17 mouse cellular contexts compared by ENCODE assay signal in the genomic region with DNA sequence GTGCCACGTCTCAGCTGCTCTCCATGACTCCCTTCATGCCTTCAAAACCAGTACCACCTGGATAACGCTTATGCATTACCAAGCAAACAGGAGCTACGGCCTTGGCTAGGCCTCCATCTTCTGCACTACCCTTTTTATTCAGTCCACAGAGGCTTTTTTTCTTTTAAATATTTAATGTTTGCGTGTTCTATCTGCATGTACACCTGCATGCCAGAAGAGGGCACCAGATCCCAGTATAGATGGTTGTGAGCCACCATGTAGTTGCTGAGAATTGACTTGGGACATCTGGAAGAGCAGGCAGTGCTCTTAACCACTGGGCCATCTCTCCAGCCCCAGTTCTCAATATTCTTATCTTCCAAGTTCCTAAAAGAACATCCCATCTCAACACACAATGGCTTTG. TPM values are rescaled to one million over a fixed set of nuclear protein-coding genes. Genes with fewer than 3 reads are reported as not detected.
DNase-seq lines count a peak whose midpoint lies in the region; ATAC-seq and TF ChIP-seq lines count a peak whose summit lies in the region.
"Had no signal": no experiment of that assay in that cellular context is flagged by ENCODE, and none has a peak within 500 bp of the region (broad histone marks: within the 10 kb centered on the region; RNA-seq: fewer than 3 reads in every experiment).

No protein-coding gene starts in this region.

- H3K4me2 ChIP-seq in forebrain, postnatal 0 days (ENCODE audit: low read depth) = no peak overlapping the region
- no peak overlapping the region for H3K4me2 ChIP-seq in forebrain, embryonic 16.5 days (ENCODE audit: low read length)
- H3K4me2 ChIP-seq in hindbrain, embryonic 14.5 days (replicated peaks) = no peak overlapping the region
- H3K4me2 ChIP-seq: embryonic facial prominence, embryonic 15.5 days; midbrain, embryonic 15.5 days; neural tube, embryonic 13.5 days had no signal

- H3K27me3 ChIP-seq in forebrain, postnatal 0 days (ENCODE audit: insufficient read depth, low read length) = no peaks in the 10 kb centered on the region
- H3K27me3 ChIP-seq in forebrain, embryonic 16.5 days (replicated peaks; ENCODE audit: control insufficient read depth, insufficient read depth, low read length) = no peaks in the 10 kb centered on the region
- no peaks in the 10 kb centered on the region for H3K27me3 ChIP-seq in hindbrain, embryonic 14.5 days (ENCODE audit: control insufficient read depth, insufficient read depth, low read length)
- H3K27me3 ChIP-seq: embryonic facial prominence, embryonic 15.5 days; midbrain, embryonic 15.5 days; neural tube, embryonic 13.5 days had no signal

- H3K4me1 ChIP-seq in forebrain, postnatal 0 days (ENCODE audit: insufficient read depth) = no peaks in the 10 kb centered on the region
- no peaks in the 10 kb centered on the region for H3K4me1 ChIP-seq in forebrain, embryonic 16.5 days (replicated peaks; ENCODE audit: control insufficient read depth, insufficient read depth, low read length)
- H3K4me1 ChIP-seq in hindbrain, embryonic 14.5 days (replicated peaks; ENCODE audit: control insufficient read depth, insufficient read depth, low read length) = no peaks in the 10 kb centered on the region
- H3K4me1 ChIP-seq: embryonic facial prominence, embryonic 15.5 days; midbrain, embryonic 15.5 days; neural tube, embryonic 13.5 days had no signal

- 70% methylated on average over 4 of the region's 4 CpGs for WGBS in forebrain, postnatal 0 days
- 73% methylated on average over 4 of the region's 4 CpGs for WGBS in forebrain, embryonic 16.5 days
- WGBS in hindbrain, embryonic 14.5 days = 70% methylated on average over 4 of the region's 4 CpGs

- no peak for ATAC-seq in forebrain, postnatal 0 days
- ATAC-seq in forebrain, embryonic 16.5 days = no peak
- ATAC-seq in megakaryocyte, adult 5-6 weeks (ENCODE audit: poor library complexity, severe bottlenecking) = no peak
- no peak for ATAC-seq in hindbrain, embryonic 14.5 days (ENCODE audit: low FRiP score)
- ATAC-seq: midbrain, embryonic 15.5 days had no signal

- H3K4me3 ChIP-seq in forebrain, postnatal 0 days (ENCODE audit: low read depth, low read length) = no peak overlapping the region
- H3K4me3 ChIP-seq in forebrain, embryonic 16.5 days (replicated peaks; ENCODE audit: low read length) = no peak overlapping the region
- H3K4me3 ChIP-seq in left cerebral cortex, adult 2 months = no peak overlapping the region
- no peak overlapping the region for H3K4me3 ChIP-seq in hindbrain, embryonic 14.5 days (replicated peaks; ENCODE audit: low read length)
- H3K4me3 ChIP-seq: embryonic facial prominence, embryonic 15.5 days; midbrain, embryonic 15.5 days; neural tube, embryonic 13.5 days had no signal

- H3K9me3 ChIP-seq in forebrain, postnatal 0 days (ENCODE audit: low read length) = no peaks in the 10 kb centered on the region
- no peaks in the 10 kb centered on the region for H3K9me3 ChIP-seq in forebrain, embryonic 16.5 days (ENCODE audit: control insufficient read depth, low read length)
- H3K9me3 ChIP-seq in hindbrain, embryonic 14.5 days (ENCODE audit: control insufficient read depth, low read length) = peaks cover 8% of the 10 kb centered on the region; the same call in 1 of the 2 replicates
- H3K9me3 ChIP-seq: embryonic facial prominence, embryonic 15.5 days; midbrain, embryonic 15.5 days had no signal

- no peak overlapping the region for H3K27ac ChIP-seq in forebrain, postnatal 0 days (ENCODE audit: low read depth, low read length)
- H3K27ac ChIP-seq in forebrain, embryonic 16.5 days (ENCODE audit: low read length) = no peak overlapping the region
- H3K27ac ChIP-seq in left cerebral cortex, adult 2 months = no peak overlapping the region
- H3K27ac ChIP-seq in hindbrain, embryonic 14.5 days = no peak overlapping the region
- H3K27ac ChIP-seq: embryonic facial prominence, embryonic 15.5 days; midbrain, embryonic 15.5 days; neural tube, embryonic 13.5 days had no signal

- TF ChIP-seq CTCF in forebrain, postnatal 0 days (IDR thresholded peaks at IDR 0.05; ENCODE audit: low read depth) = peak; percentile 58
- peak; percentile 64 for TF ChIP-seq CTCF in left cerebral cortex, adult 2 months (IDR thresholded peaks at IDR 0.05)
- TF ChIP-seq CTCF in brain, embryonic 14.5 days (IDR thresholded peaks at IDR 0.05; ENCODE audit: borderline replicate concordance, extremely low read depth, insufficient read depth, insufficient read length) = peak; percentile 34; the same call in 1 of the 2 replicates

- no peak for TF ChIP-seq POLR2A in brain, embryonic 14.5 days (IDR thresholded peaks at IDR 0.05; ENCODE audit: borderline replicate concordance, extremely low read depth, insufficient read depth, insufficient read length, poor library complexity, severe bottlenecking)

- peaks cover 38% of the 10 kb centered on the region for H3K36me3 ChIP-seq in forebrain, postnatal 0 days (ENCODE audit: insufficient read depth)
- peaks cover 24% of the 10 kb centered on the region for H3K36me3 ChIP-seq in forebrain, embryonic 16.5 days (ENCODE audit: control insufficient read depth, insufficient read depth)
- peaks cover 44% of the 10 kb centered on the region for H3K36me3 ChIP-seq in hindbrain, embryonic 14.5 days (replicated peaks; ENCODE audit: control insufficient read depth, insufficient read depth)

- no peak for DNase-seq in forebrain, postnatal 0 days
- DNase-seq in left cerebral cortex, adult 2 months (ENCODE audit: extremely low spot score in 1 of 2, low spot score in 2 of 2) = no peak
- no peak for DNase-seq in left cerebral cortex, adult 18-20 months (ENCODE audit: low spot score in 2 of 2)
- peak; percentile 18 for DNase-seq in 416B (ENCODE audit: low read depth)
- no peak for DNase-seq in brain, embryonic 14.5 days (ENCODE audit: low read depth)
- no peak for DNase-seq in hindbrain, embryonic 14.5 days (ENCODE audit: low spot score)
- DNase-seq: adrenal gland, postnatal 25 days; heart, postnatal 36 days; kidney, adult 8-10 months; lung, postnatal 10 days; retina, postnatal 1 day had no signal

- no peak overlapping the region for H3K9ac ChIP-seq in forebrain, postnatal 0 days
- no peak overlapping the region for H3K9ac ChIP-seq in forebrain, embryonic 16.5 days (replicated peaks; ENCODE audit: low read depth, low read length)
- no peak overlapping the region for H3K9ac ChIP-seq in hindbrain, embryonic 14.5 days
- H3K9ac ChIP-seq: embryonic facial prominence, embryonic 15.5 days; midbrain, embryonic 15.5 days; neural tube, embryonic 13.5 days had no signal

- intact Hi-C loops in left cerebral cortex, adult 2 months (cut with DNase I) = loop anchor here (5.0 kb wide), 2 partner anchors 54 to 154 kb away; a partner anchor contains a TSS

RNA-seq across cellular contexts. Expression of a gene that starts 16.8 kb away (rescaled TPM):
- total RNA-seq in forebrain, postnatal 0 days (2014; rRNA removed) = 12.7 and 17.0 TPM in 2 replicates
- 12.0 and 15.2 TPM in 2 replicates for polyA plus RNA-seq in forebrain, postnatal 0 days (2015; fragmentation: Nextera tagmentation; extraction: Ambion mirVana)
- 23.1 and 24.1 TPM in 2 replicates for polyA plus RNA-seq in forebrain, embryonic 16.5 days (2015; fragmentation: Nextera tagmentation; extraction: Ambion mirVana)
- total RNA-seq in left cerebral cortex, adult 2 months (2021) = 10 to 100 TPM; 10.3 to 12.6 TPM
- total RNA-seq in left cerebral cortex, adult 18-20 months (2021) = 10 to 100 TPM; 10.5 to 11.0 TPM
- 16.7 and 18.0 TPM in 2 replicates for polyA plus RNA-seq in brain, embryonic 14.5 days (2012; rRNA removed)
- 1.9 and 3.2 TPM in 2 replicates for total RNA-seq in megakaryocyte, adult 5-6 weeks (2015)
- 4.7 and 5.8 TPM in 2 replicates for total RNA-seq in megakaryocyte, adult 5-6 weeks (2017)
- polyA plus RNA-seq in hindbrain, embryonic 14.5 days (2014; fragmentation: Nextera tagmentation; extraction: Ambion mirVana) = 11.8 and 12.2 TPM in 2 replicates

RNA-seq across cellular contexts. Expression of a gene that starts 38.7 kb away (rescaled TPM):
- 34.9 and 40.0 TPM in 2 replicates for total RNA-seq in forebrain, postnatal 0 days (2014; rRNA removed)
- 64.0 and 79.1 TPM in 2 replicates for polyA plus RNA-seq in forebrain, postnatal 0 days (2015; fragmentation: Nextera tagmentation; extraction: Ambion mirVana)
- 79.8 and 81.2 TPM in 2 replicates for polyA plus RNA-seq in forebrain, embryonic 16.5 days (2015; fragmentation: Nextera tagmentation; extraction: Ambion mirVana)
- total RNA-seq in left cerebral cortex, adult 2 months (2021) = 100 to 1,000 TPM; 107 to 108 TPM
- 100 to 1,000 TPM; 110 to 113 TPM for total RNA-seq in left cerebral cortex, adult 18-20 months (2021)
- polyA plus RNA-seq in brain, embryonic 14.5 days (2012; rRNA removed) = 36.0 and 39.4 TPM in 2 replicates
- 78.4 and 90.1 TPM in 2 replicates for total RNA-seq in megakaryocyte, adult 5-6 weeks (2015)
- 43.3 and 43.5 TPM in 2 replicates for total RNA-seq in megakaryocyte, adult 5-6 weeks (2017)
- 70.6 and 80.0 TPM in 2 replicates for polyA plus RNA-seq in hindbrain, embryonic 14.5 days (2014; fragmentation: Nextera tagmentation; extraction: Ambion mirVana)

RNA-seq across cellular contexts. Expression of a gene that starts 53.8 kb away (rescaled TPM):
- total RNA-seq in forebrain, postnatal 0 days (2014; rRNA removed) = 60.4 and 74.4 TPM in 2 replicates
- 27.5 and 45.3 TPM in 2 replicates for polyA plus RNA-seq in forebrain, postnatal 0 days (2015; fragmentation: Nextera tagmentation; extraction: Ambion mirVana)
- polyA plus RNA-seq in forebrain, embryonic 16.5 days (2015; fragmentation: Nextera tagmentation; extraction: Ambion mirVana) = 32.3 and 41.8 TPM in 2 replicates
- total RNA-seq in left cerebral cortex, adult 2 months (2021) = 100 to 1,000 TPM; 102 to 103 TPM
- 100 to 1,000 TPM; 101 to 106 TPM for total RNA-seq in left cerebral cortex, adult 18-20 months (2021)
- polyA plus RNA-seq in brain, embryonic 14.5 days (2012; rRNA removed) = 27.1 and 45.3 TPM in 2 replicates
- 0.14 TPM in 1 of 2 replicates, not detected in the other for total RNA-seq in megakaryocyte, adult 5-6 weeks (2015)
- 0.04 and 0.15 TPM in 2 replicates for total RNA-seq in megakaryocyte, adult 5-6 weeks (2017)
- polyA plus RNA-seq in hindbrain, embryonic 14.5 days (2014; fragmentation: Nextera tagmentation; extraction: Ambion mirVana) = 70.0 and 71.6 TPM in 2 replicates
- total RNA-seq: granulocyte monocyte progenitor cell, adult 5-6 weeks had no signal

Comparison
In these comparisons a context has a peak if more than half of its experiments do, and no peak if none do; other contexts are left out.
1. RNA of a gene that starts 53.8 kb away (total RNA-seq): 101 to 106 TPM in left cerebral cortex, adult 18-20 months, 102 to 103 TPM in left cerebral cortex, adult 2 months and 60.4 to 74.4 TPM in forebrain, postnatal 0 days; 0.04 to 0.15 TPM in megakaryocyte, adult 5-6 weeks; every median in the first group is over 10 times any median in the second.
2. Peak in every context shown above with its lines, with median percentiles within 50 percentile points of each other: CTCF ChIP-seq.